Mouse (Mus musculus) bone marrow, adult 2 months (tissue): Measurements from ENCODE around the gene Olfr523.

Experiments
- CTCF ChIP-seq: fragments of 200-500 bp; IDR thresholded peaks from 2 replicates; pipeline ENCODE4 v1.5.1; 2011; ENCODE audit warnings: low read length, control low read depth; ENCODE audit not compliant: control insufficient read depth, insufficient read depth
- POLR2A ChIP-seq: fragments of 200-500 bp; IDR thresholded peaks from 2 replicates; pipeline ENCODE4 v1.6.1; 2011; ENCODE audit warnings: low read depth, mild to moderate bottlenecking, control low read depth, low read length, borderline replicate concordance; ENCODE audit not compliant: control insufficient read depth

DNA sequence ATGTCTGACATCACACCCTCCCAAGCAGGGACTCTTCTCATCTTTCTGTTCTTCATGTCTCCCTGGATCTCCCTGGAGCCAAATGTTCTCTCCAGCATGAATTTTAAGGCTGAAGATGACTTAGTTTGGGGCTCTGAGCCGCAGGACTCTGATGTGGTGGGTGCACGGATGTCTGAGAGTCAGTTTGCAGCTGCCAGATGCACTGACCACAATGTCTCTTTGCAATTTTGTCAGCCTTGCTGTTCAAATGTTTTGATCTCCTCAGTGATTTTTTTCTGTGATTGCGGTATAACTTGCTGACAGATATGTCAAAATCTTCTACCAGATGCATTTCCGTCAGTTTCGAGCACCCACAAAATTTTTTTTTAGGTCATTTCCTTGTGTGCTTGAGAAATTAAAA, 40.8 kb downstream of the Olfr523 start:
- TF ChIP-seq CTCF (no peak), POLR2A (no peak)
